Mouse (Mus musculus) heart, postnatal 0 days (tissue): ENCODE data around the gene Gipc3.

Experiments
- CTCF ChIP-seq: IDR thresholded peaks from 2 replicates; pipeline ENCODE4 v1.5.1; 2016; ENCODE audit warnings: antibody characterized with exemption, control low read depth, low read depth
- EP300 ChIP-seq: IDR thresholded peaks from 2 replicates; pipeline ENCODE4 v1.6.1; 2016; ENCODE audit warnings: antibody characterized with exemption, low read depth

- no peak for TF ChIP-seq CTCF
- no peak for TF ChIP-seq EP300
Observed at GRCm38 (mm10) chr10:81297246-81297645, 45.8 kb downstream of the Gipc3 start.
